Mouse (Mus musculus) embryonic facial prominence, embryonic 14.5 days (tissue): ENCODE data around the gene Ints7. TPM values are rescaled to one million over a fixed set of nuclear protein-coding genes. Genes with fewer than 3 reads are reported as not detected.

Experiments used
- ATAC-seq: fragments of 200-750 bp; cut with Nextera tagmentation; 2 replicates; pipeline ENCODE4 v1.8.0; 2017; ENCODE audit warnings: low read depth, moderate number of reproducible peaks, moderate TSS enrichment
- DNase-seq: peaks from one replicate; pipeline ENCODE4 v3.0.0-alpha.2; 2015; ENCODE audit warnings: low spot score
- H3K27ac ChIP-seq: fragments of 300-500 bp; sonication (generic); replicated peaks from 2 replicates; pipeline ENCODE4 v1.5.1; 2014; ENCODE audit warnings: low read depth, mild to moderate bottlenecking, low read length, moderate library complexity
- H3K27me3 ChIP-seq: fragments of 300-500 bp; sonication (generic); replicated peaks from 2 replicates; pipeline ENCODE4 v1.6.1; 2014; ENCODE audit warnings: low read length; ENCODE audit not compliant: control insufficient read depth, insufficient read depth
- H3K36me3 ChIP-seq: fragments of 300-500 bp; sonication (generic); 2 replicates; pipeline ENCODE4 v1.6.1; 2014; ENCODE audit warnings: low read length, mixed read lengths; ENCODE audit not compliant: control insufficient read depth, insufficient read depth
- H3K4me1 ChIP-seq: fragments of 300-500 bp; sonication (generic); 2 replicates; pipeline ENCODE4 v1.6.1; 2014; ENCODE audit warnings: antibody characterized with exemption, low read length; ENCODE audit not compliant: control insufficient read depth, insufficient read depth
- H3K4me2 ChIP-seq: fragments of 300-500 bp; sonication (generic); 2 replicates; pipeline ENCODE4 v1.6.1; 2014; ENCODE audit warnings: low read depth, mild to moderate bottlenecking, low read length, moderate library complexity, mixed read lengths
- H3K4me3 ChIP-seq: fragments of 300-500 bp; sonication (generic); 2 replicates; pipeline ENCODE4 v1.5.1; 2014; ENCODE audit warnings: low read depth, mild to moderate bottlenecking, low read length
- H3K9ac ChIP-seq: fragments of 300-500 bp; sonication (generic); 2 replicates; pipeline ENCODE4 v1.6.1; 2014; ENCODE audit warnings: low read depth, mild to moderate bottlenecking, low read length, moderate library complexity, mixed read lengths
- H3K9me3 ChIP-seq: fragments of 300-500 bp; sonication (generic); 2 replicates; pipeline ENCODE4 v1.6.1; 2016; ENCODE audit warnings: low read length; ENCODE audit not compliant: control insufficient read depth
- WGBS: fragments of 180-500 bp; shearing (Covaris S2); extraction: QIAGEN DNeasy Blood & Tissue Kit; methylation state at CpG from one replicate; pipeline ENCODE4 v1.1.7; 2014; 5-methylcytosine and 5-hydroxymethylcytosine counted together
- polyA plus RNA-seq: library from polyadenylated mRNA; unstranded; fragments of >200 nt; fragmentation: Nextera tagmentation; extraction: Ambion mirVana; gene quantifications from 2 replicates; pipeline ENCODE4 v1.2.1, GENCODE M21; 2014

Gene Ints7
- 31.1 and 39.1 TPM in 2 replicates for polyA plus RNA-seq

GRCm38 (mm10) chr1:191575458-191576247 lies at the start of gene Ints7, which contains the start of gene Dtl:
Gene Ints7 (plus strand): TSS chr1:191575636.
Gene Dtl (minus strand): TSS chr1:191575544.
- peak; percentile 100 for DNase-seq
- under 1% methylated on average over 65 of the region's 70 CpGs for WGBS
- Histone ChIP-seq H3K27me3 (no peaks in the 10 kb centered on the region), H3K9ac (peak within 1 kb of the TSS; percentile 91), H3K4me2 (peak within 1 kb of the TSS; percentile 77), H3K27ac (peak within 1 kb of the TSS; percentile 95), H3K4me3 (peak within 1 kb of the TSS; percentile 91), H3K36me3 (0 out of 2 replicates have a peak, but pooled peaks cover 5% of the 10 kb centered on the region), H3K4me1 (peaks cover 21% of the 10 kb centered on the region), H3K9me3 (0 out of 2 replicates have a peak, but pooled peaks cover 5% of the 10 kb centered on the region)
- ATAC-seq = peak; percentile 98

- WGBS = 64% methylated on average over 3 of the region's 3 CpGs
- H3K9me3 ChIP-seq = no peaks in the 10 kb centered on the region
- H3K36me3 ChIP-seq = no peaks in the 10 kb centered on the region
- no peaks in the 10 kb centered on the region for H3K4me1 ChIP-seq
- ATAC-seq (no peak), DNase-seq (no peak)
- no peak overlapping the region for H3K4me3 ChIP-seq
- H3K4me2 ChIP-seq = no peak overlapping the region
- no peaks in the 10 kb centered on the region for H3K27me3 ChIP-seq
- H3K9ac ChIP-seq = no peak overlapping the region
- no peak overlapping the region for H3K27ac ChIP-seq
Observed at GRCm38 (mm10) chr1:191527089-191527488, 48.3 kb upstream of the Ints7 start.

GRCm38 (mm10) chr1:191527921-191528612 lies 47.4 kb upstream of the Ints7 start:
- ATAC-seq (peak; percentile 28; the same call in 1 of the 2 replicates), DNase-seq (peak; percentile 67)
- Histone ChIP-seq H3K9me3 (no peaks in the 10 kb centered on the region), H3K36me3 (no peaks in the 10 kb centered on the region), H3K4me2 (no peak overlapping the region), H3K4me3 (no peak overlapping the region), H3K27me3 (no peaks in the 10 kb centered on the region), H3K27ac (peak overlapping the region; percentile 49), H3K9ac (no peak overlapping the region), H3K4me1 (no peaks in the 10 kb centered on the region)
- 40% methylated on average over 4 of the region's 4 CpGs for WGBS

- Histone ChIP-seq H3K27ac (no peak overlapping the region), H3K9me3 (no peaks in the 10 kb centered on the region), H3K27me3 (no peaks in the 10 kb centered on the region), H3K36me3 (no peaks in the 10 kb centered on the region), H3K4me3 (no peak overlapping the region), H3K9ac (no peak overlapping the region), H3K4me2 (no peak overlapping the region), H3K4me1 (no peaks in the 10 kb centered on the region)
- WGBS = 56% methylated on average over 2 of the region's 2 CpGs
- DNase-seq (no peak), ATAC-seq (no peak)
Observed at GRCm38 (mm10) chr1:191529406-191529805, 46.0 kb upstream of the Ints7 start.

GRCm38 (mm10) chr1:191531023-191531422 lies 44.4 kb upstream of the Ints7 start:
- 53% methylated on average over 1 of the region's 1 CpGs for WGBS
- no peak for ATAC-seq
- H3K4me2 ChIP-seq = no peak overlapping the region

GRCm38 (mm10) chr1:191534896-191535295 lies 40.5 kb upstream of the Ints7 start:
- Histone ChIP-seq H3K9me3 (no peaks in the 10 kb centered on the region), H3K36me3 (peaks cover 20% of the 10 kb centered on the region), H3K27me3 (no peaks in the 10 kb centered on the region), H3K4me1 (no peaks in the 10 kb centered on the region), H3K9ac (no peak overlapping the region), H3K27ac (no peak overlapping the region), H3K4me2 (no peak overlapping the region), H3K4me3 (no peak overlapping the region)
- ATAC-seq (no peak), DNase-seq (no peak)
- 64% methylated on average over 2 of the region's 2 CpGs for WGBS

More at GRCm38 (mm10) chr1:191531023-191531422, 44.4 kb upstream of the Ints7 start:
- DNase-seq = no peak
- no peaks in the 10 kb centered on the region for H3K9me3 ChIP-seq
- no peak overlapping the region for H3K9ac ChIP-seq
- no peaks in the 10 kb centered on the region for H3K27me3 ChIP-seq
- peaks cover 3% of the 10 kb centered on the region; the same call in 1 of the 2 replicates for H3K36me3 ChIP-seq
- H3K4me3 ChIP-seq = no peak overlapping the region
- H3K4me1 ChIP-seq = no peaks in the 10 kb centered on the region
- H3K27ac ChIP-seq = no peak overlapping the region

GRCm38 (mm10) chr1:191540300-191540699 lies 35.1 kb upstream of the Ints7 start:
- H3K36me3 ChIP-seq = peaks cover 55% of the 10 kb centered on the region
- no peak overlapping the region for H3K27ac ChIP-seq
- WGBS = 79% methylated on average over 2 of the region's 2 CpGs
- H3K4me2 ChIP-seq = no peak overlapping the region
- H3K9me3 ChIP-seq = no peaks in the 10 kb centered on the region
- no peak overlapping the region for H3K9ac ChIP-seq
- H3K27me3 ChIP-seq = no peaks in the 10 kb centered on the region
- H3K4me1 ChIP-seq = no peaks in the 10 kb centered on the region
- H3K4me3 ChIP-seq = no peak overlapping the region
- DNase-seq (no peak), ATAC-seq (no peak)

GRCm38 (mm10) chr1:191541014-191541413 lies 34.4 kb upstream of the Ints7 start:
- H3K27me3 ChIP-seq = no peaks in the 10 kb centered on the region
- H3K36me3 ChIP-seq = peaks cover 59% of the 10 kb centered on the region
- WGBS = 86% methylated on average over 9 of the region's 9 CpGs

More at GRCm38 (mm10) chr1:191541014-191541413, 34.4 kb upstream of the Ints7 start:
- ATAC-seq (no peak), DNase-seq (no peak)
- Histone ChIP-seq H3K9ac (no peak overlapping the region), H3K4me1 (no peaks in the 10 kb centered on the region), H3K27ac (no peak overlapping the region), H3K4me3 (no peak overlapping the region), H3K9me3 (no peaks in the 10 kb centered on the region), H3K4me2 (no peak overlapping the region)
